Mouse (Mus musculus) kidney, embryonic 15.5 days (tissue): ENCODE data around the gene Sdc4. TPM values are rescaled to one million over a fixed set of nuclear protein-coding genes. Genes with fewer than 3 reads are reported as not detected.

Experiments
- ATAC-seq: fragments of 200-750 bp; cut with Nextera tagmentation; replicated peaks from 2 replicates; pipeline ENCODE4 v1.8.0; 2017; ENCODE audit warnings: moderate TSS enrichment; ENCODE audit not compliant: low FRiP score
- H3K27ac ChIP-seq: fragments of 300-500 bp; sonication (generic); 2 replicates; pipeline ENCODE4 v1.5.1; 2015; ENCODE audit warnings: mild to moderate bottlenecking, inconsistent platforms
- H3K27me3 ChIP-seq: fragments of 300-500 bp; sonication (generic); 2 replicates; pipeline ENCODE4 v1.6.1; 2015; ENCODE audit warnings: inconsistent platforms
- H3K36me3 ChIP-seq: fragments of 300-500 bp; sonication (generic); 2 replicates; pipeline ENCODE4 v1.6.1; 2015; ENCODE audit warnings: inconsistent platforms
- H3K4me1 ChIP-seq: fragments of 300-500 bp; sonication (generic); 2 replicates; pipeline ENCODE4 v1.6.1; 2015; ENCODE audit warnings: inconsistent platforms
- H3K4me2 ChIP-seq: fragments of 300-500 bp; sonication (generic); 2 replicates; pipeline ENCODE4 v1.6.1; 2015; ENCODE audit warnings: moderate library complexity, mild to moderate bottlenecking, inconsistent platforms
- H3K4me3 ChIP-seq: fragments of 300-500 bp; sonication (generic); replicated peaks from 2 replicates; pipeline ENCODE4 v1.5.1; 2015; ENCODE audit warnings: mild to moderate bottlenecking, inconsistent platforms
- H3K9ac ChIP-seq: fragments of 300-500 bp; sonication (generic); 2 replicates; pipeline ENCODE4 v1.6.1; 2015; ENCODE audit warnings: mild to moderate bottlenecking, inconsistent platforms
- H3K9me3 ChIP-seq: fragments of 300-500 bp; sonication (generic); replicated peaks from 2 replicates; pipeline ENCODE4 v1.6.1; 2016; ENCODE audit warnings: inconsistent platforms
- WGBS: fragments of 180-500 bp; shearing (Covaris S2); methylation state at CpG from one replicate; pipeline ENCODE4 v1.1.7; 2015; ENCODE audit warnings: mixed read lengths; 5-methylcytosine and 5-hydroxymethylcytosine counted together
- polyA plus RNA-seq: library from polyadenylated mRNA; unstranded; fragments of >200 nt; fragmentation: Nextera tagmentation; extraction: Ambion mirVana; gene quantifications from 2 replicates; pipeline ENCODE4 v1.2.1, GENCODE M21; 2015

The Sdc4 gene
- polyA plus RNA-seq, 1 experiment from 2014 or later = 149 TPM

- Histone ChIP-seq H3K36me3 (peaks cover 65% of the 10 kb centered on the region), H3K9ac (no peak overlapping the region), H3K4me2 (no peak overlapping the region), H3K27ac (no peak overlapping the region), H3K9me3 (no peaks in the 10 kb centered on the region), H3K27me3 (no peaks in the 10 kb centered on the region), H3K4me3 (no peak overlapping the region), H3K4me1 (peaks cover 27% of the 10 kb centered on the region)
- no peak for ATAC-seq
- 22% methylated on average over 12 of the region's 12 CpGs for WGBS
Observed at GRCm38 (mm10) chr2:164426121-164426520, 17.6 kb downstream of the Sdc4 start.

- Histone ChIP-seq H3K27me3 (no peaks in the 10 kb centered on the region), H3K4me2 (no peak overlapping the region), H3K4me1 (peaks cover 20% of the 10 kb centered on the region), H3K36me3 (peaks cover 65% of the 10 kb centered on the region), H3K4me3 (no peak overlapping the region), H3K9ac (no peak overlapping the region), H3K9me3 (no peaks in the 10 kb centered on the region), H3K27ac (no peak overlapping the region)
- ATAC-seq = no peak
- WGBS = 85% methylated on average over 5 of the region's 5 CpGs
Observed at GRCm38 (mm10) chr2:164425401-164425800, 18.3 kb downstream of the Sdc4 start.

- peaks cover 63% of the 10 kb centered on the region for H3K36me3 ChIP-seq
Observed at GRCm38 (mm10) chr2:164424406-164424805, 19.3 kb downstream of the Sdc4 start.

GRCm38 (mm10) chr2:164423464-164423863 lies 20.2 kb downstream of the Sdc4 start:
- Histone ChIP-seq H3K36me3 (peaks cover 54% of the 10 kb centered on the region), H3K4me2 (no peak overlapping the region), H3K9me3 (no peaks in the 10 kb centered on the region), H3K27ac (no peak overlapping the region), H3K9ac (no peak overlapping the region), H3K27me3 (no peaks in the 10 kb centered on the region), H3K4me3 (no peak overlapping the region), H3K4me1 (peaks cover 28% of the 10 kb centered on the region)
- WGBS = 78% methylated on average over 11 of the region's 11 CpGs
- no peak for ATAC-seq

More at GRCm38 (mm10) chr2:164424406-164424805, 19.3 kb downstream of the Sdc4 start:
- H3K9me3 ChIP-seq = no peaks in the 10 kb centered on the region
- no peak overlapping the region for H3K4me2 ChIP-seq
- H3K4me1 ChIP-seq = peaks cover 24% of the 10 kb centered on the region
- no peak overlapping the region for H3K4me3 ChIP-seq
- H3K27ac ChIP-seq = no peak overlapping the region
- no peak for ATAC-seq
- 93% methylated on average over 8 of the region's 8 CpGs for WGBS
- H3K9ac ChIP-seq = no peak overlapping the region
- no peaks in the 10 kb centered on the region for H3K27me3 ChIP-seq

- no peaks in the 10 kb centered on the region for H3K9me3 ChIP-seq
- H3K4me2 ChIP-seq = no peak overlapping the region
- WGBS = 81% methylated on average over 15 of the region's 15 CpGs
- peaks cover 47% of the 10 kb centered on the region for H3K36me3 ChIP-seq
- no peak overlapping the region for H3K27ac ChIP-seq
- H3K4me1 ChIP-seq = peaks cover 32% of the 10 kb centered on the region
- H3K27me3 ChIP-seq = no peaks in the 10 kb centered on the region
- ATAC-seq = no peak
- H3K9ac ChIP-seq = no peak overlapping the region
- H3K4me3 ChIP-seq = no peak overlapping the region
Observed at GRCm38 (mm10) chr2:164422675-164423393, 20.9 kb downstream of the Sdc4 start.

- H3K27me3 ChIP-seq = no peaks in the 10 kb centered on the region
- WGBS = 77% methylated on average over 8 of the region's 8 CpGs
- H3K36me3 ChIP-seq = peaks cover 39% of the 10 kb centered on the region
- no peaks in the 10 kb centered on the region for H3K9me3 ChIP-seq
- peak overlapping the region; percentile 23 for H3K27ac ChIP-seq
- H3K9ac ChIP-seq = no peak overlapping the region
- H3K4me2 ChIP-seq = no peak overlapping the region
- ATAC-seq = no peak
- no peak overlapping the region for H3K4me3 ChIP-seq
- peaks cover 30% of the 10 kb centered on the region for H3K4me1 ChIP-seq
Observed at GRCm38 (mm10) chr2:164421979-164422378, 21.7 kb downstream of the Sdc4 start.

GRCm38 (mm10) chr2:164421306-164421705 lies 22.4 kb downstream of the Sdc4 start:
- Histone ChIP-seq H3K4me2 (no peak overlapping the region), H3K27me3 (no peaks in the 10 kb centered on the region), H3K4me1 (peaks cover 27% of the 10 kb centered on the region), H3K9ac (no peak overlapping the region), H3K4me3 (no peak overlapping the region), H3K36me3 (peaks cover 33% of the 10 kb centered on the region), H3K27ac (no peak overlapping the region), H3K9me3 (no peaks in the 10 kb centered on the region)
- WGBS = 91% methylated on average over 7 of the region's 7 CpGs
- no peak for ATAC-seq

GRCm38 (mm10) chr2:164419489-164419888 lies 24.2 kb downstream of the Sdc4 start:
- Histone ChIP-seq H3K27me3 (peaks cover 2% of the 10 kb centered on the region), H3K9ac (no peak overlapping the region), H3K4me2 (no peak overlapping the region), H3K4me3 (no peak overlapping the region), H3K4me1 (peaks cover 23% of the 10 kb centered on the region), H3K36me3 (peaks cover 16% of the 10 kb centered on the region), H3K9me3 (no peaks in the 10 kb centered on the region), H3K27ac (peak overlapping the region; percentile 70; the same call in 1 of the 2 replicates)
- peak; percentile 72 for ATAC-seq
- WGBS = 1% methylated on average over 3 of the region's 3 CpGs

- WGBS = 35% methylated on average over 3 of the region's 3 CpGs
- Histone ChIP-seq H3K4me1 (peaks cover 30% of the 10 kb centered on the region), H3K27ac (peak overlapping the region; percentile 70), H3K4me2 (no peak overlapping the region), H3K4me3 (no peak overlapping the region), H3K36me3 (peaks cover 5% of the 10 kb centered on the region), H3K27me3 (peaks cover 11% of the 10 kb centered on the region), H3K9ac (no peak overlapping the region), H3K9me3 (no peaks in the 10 kb centered on the region)
- ATAC-seq = no peak
Observed at GRCm38 (mm10) chr2:164418308-164418875, 25.3 kb downstream of the Sdc4 start.

- peaks cover 14% of the 10 kb centered on the region for H3K27me3 ChIP-seq
- H3K4me1 ChIP-seq = peaks cover 30% of the 10 kb centered on the region
- no peak overlapping the region for H3K9ac ChIP-seq
- H3K27ac ChIP-seq = no peak overlapping the region
- WGBS = 1% methylated on average over 2 of the region's 2 CpGs
- no peak overlapping the region for H3K4me2 ChIP-seq
- H3K36me3 ChIP-seq = no peaks in the 10 kb centered on the region
- no peak overlapping the region for H3K4me3 ChIP-seq
- ATAC-seq = no peak
- H3K9me3 ChIP-seq = no peaks in the 10 kb centered on the region
Observed at GRCm38 (mm10) chr2:164417198-164417597, 26.5 kb downstream of the Sdc4 start.

- WGBS = 70% methylated on average over 10 of the region's 10 CpGs
- H3K4me3 ChIP-seq = peak overlapping the region; percentile 25
- peaks cover 30% of the 10 kb centered on the region for H3K27me3 ChIP-seq
- H3K9me3 ChIP-seq = no peaks in the 10 kb centered on the region
- no peaks in the 10 kb centered on the region for H3K36me3 ChIP-seq
- no peak for ATAC-seq
- H3K27ac ChIP-seq = no peak overlapping the region
- H3K9ac ChIP-seq = no peak overlapping the region
- H3K4me1 ChIP-seq = peaks cover 24% of the 10 kb centered on the region
- H3K4me2 ChIP-seq = peak overlapping the region; percentile 56
Observed at GRCm38 (mm10) chr2:164414581-164414980, 29.1 kb downstream of the Sdc4 start.

- Histone ChIP-seq H3K36me3 (no peaks in the 10 kb centered on the region), H3K4me1 (peaks cover 20% of the 10 kb centered on the region), H3K27ac (no peak overlapping the region), H3K4me2 (peak overlapping the region; percentile 56), H3K27me3 (peaks cover 34% of the 10 kb centered on the region), H3K4me3 (peak overlapping the region; percentile 25), H3K9ac (no peak overlapping the region), H3K9me3 (no peaks in the 10 kb centered on the region)
- ATAC-seq = no peak
- WGBS = 22% methylated on average over 28 of the region's 28 CpGs
Observed at GRCm38 (mm10) chr2:164414167-164414566, 29.5 kb downstream of the Sdc4 start.
